Comparison of ENCODE assay signal across 8 mouse cellular contexts in the genomic region with DNA sequence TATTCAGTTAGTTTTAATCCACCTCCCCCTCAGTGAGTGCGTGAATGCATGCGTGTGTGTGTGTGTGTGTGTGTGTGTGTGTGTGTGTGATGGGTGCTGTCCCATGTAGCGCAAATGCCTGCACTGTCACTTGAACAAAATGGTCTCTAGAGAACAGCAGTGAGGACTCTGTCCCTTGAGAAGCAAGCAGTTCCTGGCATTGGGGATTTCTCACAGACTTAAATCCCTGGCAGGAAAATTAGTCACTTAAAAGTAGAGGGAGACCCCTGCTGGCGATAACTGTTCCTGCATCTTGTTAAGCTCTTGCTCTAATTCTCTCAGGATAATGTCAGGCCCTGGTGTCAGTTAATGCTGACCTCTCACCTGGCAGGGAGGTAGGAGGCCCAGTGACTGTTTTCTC. TPM values are rescaled to one million over a fixed set of nuclear protein-coding genes. Genes with fewer than 3 reads are reported as not detected.
DNase-seq lines count a peak whose midpoint lies in the region; ATAC-seq and TF ChIP-seq lines count a peak whose summit lies in the region.

No protein-coding gene starts in this region.

- peaks cover 17 to 62% of the 10 kb centered on the region in 2 experiments for H3K36me3 ChIP-seq in CH12.LX (replicated peaks in 1 of 2; ENCODE audit: control insufficient read depth in 1 of 2, insufficient read depth in 1 of 2, low read length in 1 of 2)

- no peaks in the 10 kb centered on the region for H3K79me2 ChIP-seq in CH12.LX (replicated peaks; ENCODE audit: control insufficient read depth, extremely low read depth, insufficient read depth, poor library complexity, severe bottlenecking)

- no peak overlapping the region for H3K27ac ChIP-seq in CH12.LX (ENCODE audit: insufficient read depth, low read depth)

- H3K27me3 ChIP-seq in CH12.LX (replicated peaks) = no peaks in the 10 kb centered on the region

- H3K4me2 ChIP-seq in CH12.LX (ENCODE audit: insufficient read depth, low read depth, poor library complexity, severe bottlenecking) = no peak overlapping the region

- DNase-seq in CH12.LX (ENCODE audit: extremely low read depth) = peak; percentile 85
- DNase-seq in adrenal gland, postnatal 10 days = peak; percentile 83
- peak; percentile 74 for DNase-seq in embryo, embryonic 11.5 days (ENCODE audit: low read depth, low spot score)
- DNase-seq in kidney, postnatal 4 days = peak; percentile 87 to 89
- peak; percentile 53 to 64 for DNase-seq in lung, adult 18-20 months
- peak; percentile 54 for DNase-seq in ovary, postnatal 36 days (ENCODE audit: low spot score)
- peak; percentile 21 for DNase-seq in urinary bladder, postnatal 10 days (ENCODE audit: low spot score)

- H3K9ac ChIP-seq in CH12.LX (ENCODE audit: insufficient read depth, low read depth) = no peak overlapping the region

- TF ChIP-seq EP300 in CH12.LX (IDR thresholded peaks at IDR 0.05; ENCODE audit: low read length) = no peak

- peak; percentile 95 for TF ChIP-seq RAD21 in CH12.LX (IDR thresholded peaks at IDR 0.05; ENCODE audit: low read depth, low read length)

- peak; percentile 78 to 88 for TF ChIP-seq CTCF in CH12.LX (conservative IDR thresholded peaks at IDR 0.05 in 1 of 2, IDR thresholded peaks at IDR 0.05 in 1 of 2; ENCODE audit: low read depth in 2 of 2, low read length in 2 of 2)

- no peak for TF ChIP-seq POLR2A in CH12.LX (IDR thresholded peaks at IDR 0.05; ENCODE audit: low read depth, low read length)

- dilution Hi-C loops in CH12.LX (cut with MboI; ENCODE audit: extremely low pct_ligation_motif_present, extremely low pct_unique_long_range_greater_than_20kb, low sequenced_read_pairs) = no loop called here

- in situ Hi-C loops in CH12.LX (cut with MboI; ENCODE audit: low pct_ligation_motif_present, low pct_unique_long_range_greater_than_20kb, low sequenced_read_pairs) = no loop called here

- H3K9me3 ChIP-seq in CH12.LX (replicated peaks; ENCODE audit: low read length) = no peaks in the 10 kb centered on the region

- H3K4me1 ChIP-seq in CH12.LX (ENCODE audit: control insufficient read depth in 1 of 2, insufficient read depth in 2 of 2) = peaks cover 8 to 34% of the 10 kb centered on the region in 2 experiments

- no peak overlapping the region for H3K4me3 ChIP-seq in CH12.LX (replicated peaks in 1 of 3; ENCODE audit: low read depth in 2 of 3, low read length in 2 of 3, poor library complexity in 1 of 3)

- peak; percentile 60; the same call in 1 of the 2 replicates for ATAC-seq in granulocyte monocyte progenitor cell, adult 5-6 weeks (replicated peaks; ENCODE audit: poor library complexity, severe bottlenecking)

TF ChIP-seq in CH12.LX, 34 proteins besides CTCF, POLR2A, EP300 and RAD21:
- peak; percentile 92 for TF ChIP-seq SMC3 (IDR thresholded peaks at IDR 0.05; ENCODE audit: low read depth, low read length)
- peak; percentile 64 for TF ChIP-seq ZC3H11A (IDR thresholded peaks at IDR 0.05; ENCODE audit: low read depth, low read length)
- peak; percentile 51; the same call in 1 of the 2 replicates for TF ChIP-seq ETS1 (conservative IDR thresholded peaks at IDR 0.05; ENCODE audit: low read depth, low read length)
- no peak for TF ChIP-seq NELFE (IDR thresholded peaks at IDR 0.05; ENCODE audit: low read depth, low read length)
- no peak for TF ChIP-seq RCOR1 (conservative IDR thresholded peaks at IDR 0.05; ENCODE audit: low read depth, low read length)

RNA-seq across cellular contexts. Expression of gene Ext2, which starts 36.2 kb away (rescaled TPM):
- total RNA-seq in CH12.LX (2012; rRNA removed) = 21.7 and 26.9 TPM in 2 replicates
- 18.7 and 20.2 TPM in 2 replicates for total RNA-seq in CH12.LX (2014; rRNA removed)
- polyA plus RNA-seq in CH12.LX (2012; ENCODE audit: insufficient read length, low read depth) = 30.4 and 33.1 TPM in 2 replicates
- 10 to 100 TPM; 79.1 to 80.4 TPM for total RNA-seq in adrenal gland, postnatal 10 days (2021)
- total RNA-seq in granulocyte monocyte progenitor cell, adult 5-6 weeks (2014; fragmentation: Nextera tagmentation) = 35.6 and 40.9 TPM in 2 replicates
- total RNA-seq in granulocyte monocyte progenitor cell, adult 5-6 weeks (2017) = 26.2 and 38.6 TPM in 2 replicates

Comparison
In these comparisons a context has a peak if more than half of its experiments do, and no peak if none do; other contexts are left out.
1. DNase-seq: peak in every context shown above with its lines; median percentile 88 in kidney, postnatal 4 days; 85 in CH12.LX; 83 in adrenal gland, postnatal 10 days; 74 in embryo, embryonic 11.5 days; 58 in lung, adult 18-20 months; 54 in ovary, postnatal 36 days; 21 in urinary bladder, postnatal 10 days.